Mouse (Mus musculus) olfactory bulb, adult 2 months (tissue): ENCODE measurements around the gene Itprip.

Source experiments
- CTCF ChIP-seq: fragments of 200-500 bp; IDR thresholded peaks from 2 replicates; pipeline ENCODE4 v1.5.1; 2012; ENCODE audit warnings: low read depth, mild to moderate bottlenecking, low read length, moderate library complexity; ENCODE audit not compliant: insufficient read depth
- POLR2A ChIP-seq: fragments of 200-500 bp; IDR thresholded peaks from 2 replicates; pipeline ENCODE4 v1.6.1; 2012; ENCODE audit warnings: mild to moderate bottlenecking, low read depth, low read length, moderate library complexity; ENCODE audit not compliant: insufficient read depth

DNA sequence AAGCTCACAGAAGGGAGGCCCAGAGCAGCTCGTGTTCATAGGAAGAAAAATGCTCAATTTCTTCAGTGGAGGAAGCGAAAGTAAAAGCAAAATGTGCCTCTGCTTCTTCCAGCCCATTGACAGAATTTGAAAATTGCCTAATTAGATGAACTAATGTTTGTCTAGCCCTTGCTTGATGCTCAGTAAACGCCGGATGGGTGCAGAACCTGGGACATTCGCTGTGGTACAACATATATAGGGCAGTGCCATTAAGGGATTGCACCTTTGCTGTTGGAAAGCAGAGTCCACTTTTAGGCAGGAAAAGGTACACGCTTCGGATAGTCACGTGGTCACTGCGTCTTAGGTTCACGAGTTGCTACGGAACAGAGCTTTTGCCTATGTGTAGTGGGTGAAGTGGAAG, 17.4 kb upstream of the Itprip start:
- TF ChIP-seq CTCF (no peak), POLR2A (no peak)
